Mouse (Mus musculus) hindbrain, embryonic 13.5 days (tissue): ENCODE results near the gene Pilrb2. TPM values are rescaled to one million over a fixed set of nuclear protein-coding genes. Genes with fewer than 3 reads are reported as not detected.
"Not testable (repeated sequence)": the region's sequence is repeated elsewhere in the genome, so short reads cannot be mapped to it uniquely, and the experiment has no call there.

Experiments
- ATAC-seq: fragments of 200-750 bp; cut with Nextera tagmentation; 2 replicates; pipeline ENCODE4 v1.8.0; 2017; ENCODE audit warnings: moderate TSS enrichment; ENCODE audit not compliant: low FRiP score
- H3K27ac ChIP-seq: fragments of 300-500 bp; sonication (generic); 2 replicates; pipeline ENCODE4 v1.5.1; 2015; ENCODE audit warnings: inconsistent platforms, mild to moderate bottlenecking, moderate library complexity
- H3K27me3 ChIP-seq: fragments of 300-500 bp; sonication (generic); 2 replicates; pipeline ENCODE4 v1.6.1; 2015; ENCODE audit warnings: mild to moderate bottlenecking, inconsistent platforms
- H3K36me3 ChIP-seq: fragments of 300-500 bp; sonication (generic); 2 replicates; pipeline ENCODE4 v1.6.1; 2015; ENCODE audit warnings: mild to moderate bottlenecking, inconsistent platforms
- H3K4me1 ChIP-seq: fragments of 300-500 bp; sonication (generic); replicated peaks from 2 replicates; pipeline ENCODE4 v1.6.1; 2015; ENCODE audit warnings: inconsistent platforms
- H3K4me2 ChIP-seq: fragments of 300-500 bp; sonication (generic); 2 replicates; pipeline ENCODE4 v1.6.1; 2015; ENCODE audit warnings: inconsistent platforms, mild to moderate bottlenecking, moderate library complexity
- H3K4me3 ChIP-seq: fragments of 300-500 bp; sonication (generic); 2 replicates; pipeline ENCODE4 v1.5.1; 2015; ENCODE audit warnings: mild to moderate bottlenecking, inconsistent platforms
- H3K9ac ChIP-seq: fragments of 300-500 bp; sonication (generic); 2 replicates; pipeline ENCODE4 v1.6.1; 2015; ENCODE audit warnings: mild to moderate bottlenecking, inconsistent platforms
- H3K9me3 ChIP-seq: fragments of 300-500 bp; sonication (generic); 2 replicates; pipeline ENCODE4 v1.6.1; 2016; ENCODE audit warnings: inconsistent platforms
- WGBS: fragments of 180-500 bp; shearing (Covaris S2); methylation state at CpG from one replicate; pipeline ENCODE4 v1.1.7; 2015; 5-methylcytosine and 5-hydroxymethylcytosine counted together
- polyA plus RNA-seq: library from polyadenylated mRNA; unstranded; fragments of >200 nt; fragmentation: Nextera tagmentation; extraction: Ambion mirVana; gene quantifications from 2 replicates; pipeline ENCODE4 v1.2.1, GENCODE M21; 2015

The Pilrb2 gene
- not detected in 2 replicates for polyA plus RNA-seq

GRCm38 (mm10) chr5:137871644-137872380 lies at the start of gene Pilrb2:
Pilrb2 (minus strand) TSS chr5:137871815.
- H3K27me3 ChIP-seq, H3K4me3 ChIP-seq, H3K36me3 ChIP-seq, H3K27ac ChIP-seq, ATAC-seq, H3K9ac ChIP-seq, H3K4me2 ChIP-seq, H3K9me3 ChIP-seq, H3K4me1 ChIP-seq: not testable (repeated sequence)
- WGBS = 85% methylated on average over 3 of the region's 3 CpGs

DNA sequence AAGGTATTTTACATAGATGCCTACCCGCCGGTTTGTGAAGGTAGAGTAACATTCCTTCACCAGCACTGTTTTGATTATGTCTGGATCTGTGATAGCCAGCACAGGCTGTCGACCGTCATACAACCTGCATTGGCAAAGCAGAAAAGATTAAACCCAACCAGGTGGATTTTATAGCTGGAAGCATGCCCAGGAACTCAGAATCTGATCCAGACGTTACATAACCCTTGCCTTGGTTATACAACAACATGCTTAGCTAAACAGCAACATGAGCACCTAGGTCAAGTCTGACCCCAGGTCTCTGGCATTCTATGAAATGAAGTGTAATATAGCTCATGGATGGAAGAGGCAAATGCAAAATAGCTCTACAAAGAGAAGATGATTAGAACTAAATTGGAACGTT lies 43.9 kb upstream of the Pilrb2 start:
- Histone ChIP-seq H3K9me3 (no peaks in the 10 kb centered on the region), H3K27ac (no peak overlapping the region), H3K4me3 (no peak overlapping the region), H3K9ac (no peak overlapping the region), H3K27me3 (no peaks in the 10 kb centered on the region), H3K36me3 (no peaks in the 10 kb centered on the region), H3K4me2 (no peak overlapping the region), H3K4me1 (no peaks in the 10 kb centered on the region)
- no peak for ATAC-seq
- 84% methylated on average over 6 of the region's 6 CpGs for WGBS

DNA sequence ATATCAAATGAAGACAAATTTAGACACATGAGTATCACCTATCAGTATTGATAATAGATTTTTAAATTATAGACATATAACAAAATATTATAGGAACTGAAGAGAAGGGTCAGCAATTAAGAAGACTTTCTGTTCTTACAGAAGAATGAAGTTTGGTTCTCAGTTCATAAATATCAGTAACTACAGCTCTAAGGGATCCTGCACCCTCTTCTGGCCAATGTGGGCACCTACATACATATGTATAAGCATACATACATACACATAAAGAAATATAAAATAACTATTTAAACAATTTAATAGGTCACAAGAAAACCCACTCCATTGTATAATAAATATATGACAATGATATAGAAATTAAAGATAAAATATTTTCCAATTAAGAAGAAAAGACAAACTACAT lies 42.9 kb upstream of the Pilrb2 start:
- H3K9ac ChIP-seq = no peak overlapping the region
- H3K36me3 ChIP-seq = no peaks in the 10 kb centered on the region
- H3K9me3 ChIP-seq = no peaks in the 10 kb centered on the region
- no peak overlapping the region for H3K4me3 ChIP-seq
- no peaks in the 10 kb centered on the region for H3K4me1 ChIP-seq
- no peak overlapping the region for H3K4me2 ChIP-seq
- H3K27ac ChIP-seq = no peak overlapping the region
- H3K27me3 ChIP-seq = no peaks in the 10 kb centered on the region
- ATAC-seq = no peak

- Histone ChIP-seq H3K4me2 (no peak overlapping the region), H3K27ac (no peak overlapping the region), H3K36me3 (no peaks in the 10 kb centered on the region), H3K27me3 (no peaks in the 10 kb centered on the region), H3K9me3 (no peaks in the 10 kb centered on the region), H3K4me1 (no peaks in the 10 kb centered on the region), H3K4me3 (no peak overlapping the region), H3K9ac (no peak overlapping the region)
- ATAC-seq = no peak
- WGBS = 93% methylated on average over 3 of the region's 3 CpGs
Measured at GRCm38 (mm10) chr5:137909564-137910262, 38.1 kb upstream of the Pilrb2 start.

- no peaks in the 10 kb centered on the region for H3K27me3 ChIP-seq
- ATAC-seq = no peak
- no peak overlapping the region for H3K27ac ChIP-seq
- H3K36me3 ChIP-seq = no peaks in the 10 kb centered on the region
- H3K9ac ChIP-seq = no peak overlapping the region
- no peaks in the 10 kb centered on the region for H3K9me3 ChIP-seq
- 85% methylated on average over 1 of the region's 1 CpGs for WGBS
- H3K4me3 ChIP-seq = no peak overlapping the region
- no peaks in the 10 kb centered on the region for H3K4me1 ChIP-seq
- no peak overlapping the region for H3K4me2 ChIP-seq
Measured at GRCm38 (mm10) chr5:137897812-137898211, 26.2 kb upstream of the Pilrb2 start.

DNA sequence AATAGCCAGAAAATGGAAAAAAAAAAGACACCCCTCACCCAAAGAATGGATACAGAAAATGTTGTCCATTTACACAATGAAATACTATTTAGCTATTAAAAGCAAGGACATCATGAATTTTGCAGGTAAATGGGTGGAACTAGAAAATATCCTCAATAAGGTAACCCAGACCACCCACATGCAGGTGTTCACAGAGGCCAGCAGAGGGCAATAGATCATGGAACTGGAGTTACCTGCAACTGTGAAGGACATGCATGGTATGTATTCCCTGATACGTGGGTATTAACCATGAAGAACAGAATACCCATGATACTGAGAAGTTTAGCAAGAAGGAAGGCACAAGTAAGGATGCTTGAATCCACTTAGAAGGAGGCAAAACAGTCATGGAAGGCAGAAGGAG lies 21.3 kb upstream of the Pilrb2 start:
- Histone ChIP-seq H3K4me1 (no peaks in the 10 kb centered on the region), H3K9me3 (no peaks in the 10 kb centered on the region), H3K36me3 (no peaks in the 10 kb centered on the region), H3K4me3 (no peak overlapping the region), H3K4me2 (no peak overlapping the region), H3K27ac (no peak overlapping the region), H3K9ac (no peak overlapping the region), H3K27me3 (peaks cover 3% of the 10 kb centered on the region; the same call in 1 of the 2 replicates)
- no peak for ATAC-seq
- WGBS = 72% methylated on average over 1 of the region's 1 CpGs

DNA sequence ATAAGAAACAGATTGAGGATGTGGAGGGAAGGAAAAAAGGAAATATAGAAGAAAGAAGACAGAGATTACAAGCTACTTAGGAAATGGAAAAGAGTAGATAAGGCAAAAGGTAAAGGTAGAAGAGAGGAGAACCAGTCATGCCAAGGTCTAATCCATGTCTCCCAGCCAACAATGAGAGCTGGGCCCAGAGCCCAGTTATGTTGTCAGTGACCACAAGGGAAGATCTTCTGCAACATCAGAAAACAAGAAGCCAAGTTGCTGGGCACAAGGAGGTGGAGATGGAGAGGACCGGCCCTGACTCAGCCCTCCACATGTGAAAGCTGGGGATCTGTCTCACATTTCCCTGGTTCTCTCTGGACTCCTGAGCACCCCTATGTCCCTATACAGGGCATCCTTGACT lies 16.1 kb upstream of the Pilrb2 start:
- Histone ChIP-seq H3K4me1 (no peaks in the 10 kb centered on the region), H3K27me3 (peaks cover 3% of the 10 kb centered on the region; the same call in 1 of the 2 replicates), H3K9ac (no peak overlapping the region), H3K4me3 (no peak overlapping the region), H3K27ac (no peak overlapping the region), H3K9me3 (no peaks in the 10 kb centered on the region), H3K4me2 (no peak overlapping the region), H3K36me3 (no peaks in the 10 kb centered on the region)
- 82% methylated on average over 1 of the region's 1 CpGs for WGBS
- ATAC-seq = no peak

- Histone ChIP-seq H3K4me2 (no peak overlapping the region), H3K4me3 (no peak overlapping the region), H3K4me1 (no peaks in the 10 kb centered on the region), H3K9ac (no peak overlapping the region), H3K36me3 (no peaks in the 10 kb centered on the region), H3K9me3 (no peaks in the 10 kb centered on the region), H3K27ac (no peak overlapping the region), H3K27me3 (peaks cover 3% of the 10 kb centered on the region; the same call in 1 of the 2 replicates)
- ATAC-seq = no peak
- WGBS = 19% methylated on average over 2 of the region's 2 CpGs
Measured at GRCm38 (mm10) chr5:137885894-137886293, 14.3 kb upstream of the Pilrb2 start.

- no peak overlapping the region for H3K4me2 ChIP-seq
- WGBS = 91% methylated on average over 3 of the region's 3 CpGs
- no peaks in the 10 kb centered on the region; the same call in 1 of the 2 replicates for H3K27me3 ChIP-seq
- no peaks in the 10 kb centered on the region for H3K36me3 ChIP-seq
- no peak for ATAC-seq
- no peaks in the 10 kb centered on the region for H3K4me1 ChIP-seq
- no peak overlapping the region for H3K27ac ChIP-seq
- H3K9ac ChIP-seq = no peak overlapping the region
- H3K9me3 ChIP-seq = no peaks in the 10 kb centered on the region
- no peak overlapping the region for H3K4me3 ChIP-seq
Measured at GRCm38 (mm10) chr5:137883345-137883744, 11.7 kb upstream of the Pilrb2 start.

DNA sequence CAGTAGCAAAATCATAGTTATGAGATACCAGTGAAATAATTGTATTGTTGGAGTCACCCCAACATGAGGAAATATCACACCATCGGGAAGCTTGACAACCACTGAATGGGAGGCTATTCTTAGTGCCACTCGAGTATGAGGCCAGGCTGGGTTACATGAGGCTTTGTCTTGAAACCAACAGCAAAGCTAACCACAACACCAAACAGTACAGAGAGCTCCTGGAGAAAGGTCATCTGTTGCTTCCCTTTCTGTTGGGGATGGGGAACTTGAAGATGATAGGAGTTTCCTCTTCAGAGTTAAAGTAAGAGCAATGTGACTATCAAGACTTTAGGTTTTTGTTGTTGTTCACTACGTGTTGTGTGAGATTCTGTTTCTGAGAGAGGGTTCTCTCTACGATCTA lies 11.3 kb upstream of the Pilrb2 start:
- Histone ChIP-seq H3K4me3 (no peak overlapping the region), H3K27ac (no peak overlapping the region), H3K9ac (no peak overlapping the region), H3K36me3 (no peaks in the 10 kb centered on the region), H3K9me3 (no peaks in the 10 kb centered on the region), H3K4me1 (no peaks in the 10 kb centered on the region), H3K27me3 (no peaks in the 10 kb centered on the region; the same call in 1 of the 2 replicates), H3K4me2 (no peak overlapping the region)
- ATAC-seq = no peak
- 88% methylated on average over 4 of the region's 4 CpGs for WGBS

GRCm38 (mm10) chr5:137877860-137878259 lies 6.2 kb upstream of the Pilrb2 start:
- Histone ChIP-seq H3K4me2 (no peak overlapping the region), H3K9me3 (no peaks in the 10 kb centered on the region), H3K36me3 (no peaks in the 10 kb centered on the region), H3K27ac (no peak overlapping the region), H3K9ac (no peak overlapping the region), H3K4me1 (no peaks in the 10 kb centered on the region), H3K4me3 (no peak overlapping the region), H3K27me3 (no peaks in the 10 kb centered on the region)
- ATAC-seq = no peak
- 65% methylated on average over 2 of the region's 2 CpGs for WGBS

GRCm38 (mm10) chr5:137875054-137875453 lies 3.4 kb upstream of the Pilrb2 start:
- no peak overlapping the region for H3K27ac ChIP-seq
- H3K36me3 ChIP-seq = no peaks in the 10 kb centered on the region
- H3K4me2 ChIP-seq = no peak overlapping the region
- H3K27me3 ChIP-seq = no peaks in the 10 kb centered on the region
- ATAC-seq = no peak
- no peaks in the 10 kb centered on the region for H3K9me3 ChIP-seq
- no peak overlapping the region for H3K9ac ChIP-seq
- no peak overlapping the region for H3K4me3 ChIP-seq
- H3K4me1 ChIP-seq = no peaks in the 10 kb centered on the region
- 88% methylated on average over 2 of the region's 2 CpGs for WGBS

DNA sequence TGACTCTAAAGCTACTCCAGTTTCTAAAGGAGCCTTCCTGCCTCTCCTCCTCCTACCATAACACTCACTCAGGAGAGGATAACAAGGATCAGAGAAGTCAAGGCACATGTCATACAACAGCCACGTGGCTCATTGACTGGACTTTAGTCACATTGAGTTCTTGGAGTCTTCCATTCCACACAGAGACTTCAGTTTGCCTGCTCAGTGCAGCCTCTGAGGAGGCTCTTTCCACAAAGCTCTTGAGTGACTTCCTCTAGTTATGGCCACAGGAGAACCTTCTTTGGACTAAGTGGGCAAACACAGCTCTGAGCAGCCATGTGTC lies 727 bp upstream of the Pilrb2 start:
- H3K4me2 ChIP-seq, H3K4me1 ChIP-seq, H3K27me3 ChIP-seq, ATAC-seq, H3K27ac ChIP-seq, H3K9me3 ChIP-seq, H3K9ac ChIP-seq, H3K4me3 ChIP-seq, H3K36me3 ChIP-seq: not testable (repeated sequence)
- 47% methylated on average over 1 of the region's 1 CpGs for WGBS
